Mouse (Mus musculus) kidney, postnatal 0 days (tissue): ENCODE data around the gene Dcaf10. TPM values are rescaled to one million over a fixed set of nuclear protein-coding genes. Genes with fewer than 3 reads are reported as not detected.

Experiments used
- ATAC-seq: fragments of 200-750 bp; cut with Nextera tagmentation; replicated peaks from 2 replicates; pipeline ENCODE4 v1.8.0; 2017; ENCODE audit warnings: low read depth, moderate number of reproducible peaks, moderate TSS enrichment, moderate library complexity; ENCODE audit not compliant: low FRiP score
- DNase-seq: peaks from one replicate; pipeline ENCODE4 v3.0.0-alpha.2; 2016; ENCODE audit warnings: low spot score
- H3K27ac ChIP-seq: fragments of 300-500 bp; sonication (generic); 2 replicates; pipeline ENCODE4 v1.5.1; 2014; ENCODE audit warnings: mild to moderate bottlenecking
- H3K27me3 ChIP-seq: fragments of 300-500 bp; sonication (generic); 2 replicates; pipeline ENCODE4 v1.6.1; 2014; ENCODE audit warnings: low read length, mixed read lengths; ENCODE audit not compliant: insufficient read depth
- H3K36me3 ChIP-seq: fragments of 300-500 bp; sonication (generic); 2 replicates; pipeline ENCODE4 v1.6.1; 2014; ENCODE audit warnings: low read length, mixed read lengths; ENCODE audit not compliant: insufficient read depth
- H3K4me1 ChIP-seq: fragments of 300-500 bp; sonication (generic); replicated peaks from 2 replicates; pipeline ENCODE4 v1.6.1; 2014; ENCODE audit warnings: antibody characterized with exemption, low read length, mixed read lengths; ENCODE audit not compliant: insufficient read depth
- H3K4me2 ChIP-seq: fragments of 300-500 bp; sonication (generic); 2 replicates; pipeline ENCODE4 v1.6.1; 2014; ENCODE audit warnings: mild to moderate bottlenecking, low read length, moderate library complexity, mixed read lengths
- H3K4me3 ChIP-seq: fragments of 300-500 bp; sonication (generic); replicated peaks from 2 replicates; pipeline ENCODE4 v1.5.1; 2014; ENCODE audit warnings: low read depth, low read length
- H3K9ac ChIP-seq: fragments of 300-500 bp; sonication (generic); 2 replicates; pipeline ENCODE4 v1.6.1; 2014; ENCODE audit warnings: low read depth, low read length
- H3K9me3 ChIP-seq: fragments of 300-500 bp; sonication (generic); replicated peaks from 2 replicates; pipeline ENCODE4 v1.6.1; 2016; ENCODE audit warnings: low read length, inconsistent platforms, mixed read lengths
- CTCF ChIP-seq: IDR thresholded peaks from 2 replicates; pipeline ENCODE4 v1.5.1; 2016; ENCODE audit warnings: antibody characterized with exemption, low read depth, mild to moderate bottlenecking, moderate library complexity
- WGBS: fragments of 180-500 bp; shearing (Covaris S2); extraction: QIAGEN DNeasy Blood & Tissue Kit; methylation state at CpG from one replicate; pipeline ENCODE4 v1.1.7; 2014; 5-methylcytosine and 5-hydroxymethylcytosine counted together
- polyA plus RNA-seq: library from polyadenylated mRNA; unstranded; fragments of >200 nt; fragmentation: Nextera tagmentation; extraction: Ambion mirVana; gene quantifications from 2 replicates; pipeline ENCODE4 v1.2.1, GENCODE M21; 2015

Gene Dcaf10
- polyA plus RNA-seq, 1 experiment from 2014 or later = 12.4 TPM

DNA sequence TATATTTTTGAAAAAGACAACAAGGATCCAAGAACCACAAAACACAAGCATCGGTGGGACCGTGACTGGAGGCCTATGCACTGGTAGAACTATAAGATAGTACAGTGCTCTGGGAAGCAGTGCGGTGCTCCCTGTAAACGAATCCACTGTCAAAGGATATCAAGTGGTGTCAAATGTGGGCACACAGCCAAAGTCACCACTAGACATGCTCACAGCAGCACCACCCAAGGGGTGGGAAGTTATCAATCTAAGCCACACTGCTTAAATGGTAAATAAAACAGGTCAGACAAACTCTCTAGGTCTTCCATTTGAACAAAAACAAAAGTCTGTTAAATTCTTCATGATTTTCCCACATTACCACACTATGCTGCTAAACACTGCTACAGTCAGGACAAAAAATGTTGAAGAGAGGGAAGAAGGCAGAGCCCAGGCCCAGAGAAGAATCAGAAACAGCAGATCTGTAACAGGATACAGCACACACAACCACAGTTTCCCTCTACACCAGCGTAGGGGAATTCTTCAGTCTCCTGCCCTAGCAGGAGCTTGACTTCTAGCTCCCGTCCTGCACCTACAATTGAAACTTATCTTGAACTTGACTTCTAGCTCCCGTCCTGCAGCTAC, 61.1 kb downstream of the Dcaf10 start:
- ATAC-seq = no peak
- WGBS = 66% methylated on average over 7 of the region's 7 CpGs
- no peak overlapping the region for H3K27ac ChIP-seq

DNA sequence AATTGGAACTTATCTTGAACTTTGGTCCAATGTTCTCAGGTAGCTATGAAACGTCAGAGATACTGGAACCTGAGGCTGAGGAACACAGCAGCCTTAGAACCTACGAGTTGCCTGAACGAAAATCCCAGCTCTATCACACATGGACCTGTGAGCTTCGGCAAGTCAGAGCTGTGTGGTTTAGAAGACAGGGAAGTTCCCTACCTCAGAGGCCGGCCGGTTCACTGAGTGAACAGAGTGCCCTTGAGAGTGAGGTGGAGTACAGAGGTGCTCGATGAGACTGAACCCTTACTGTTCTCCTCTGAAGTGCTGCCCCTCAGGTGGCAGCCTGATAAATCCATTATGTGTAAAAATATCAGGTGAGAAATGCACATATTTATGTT, 61.6 kb downstream of the Dcaf10 start:
- Histone ChIP-seq H3K4me3 (no peak overlapping the region), H3K27me3 (no peaks in the 10 kb centered on the region), H3K4me2 (no peak overlapping the region), H3K4me1 (peaks cover 10% of the 10 kb centered on the region; the same call in 1 of the 2 replicates), H3K9me3 (no peaks in the 10 kb centered on the region), H3K27ac (no peak overlapping the region), H3K36me3 (peaks cover 39% of the 10 kb centered on the region), H3K9ac (no peak overlapping the region)
- 90% methylated on average over 7 of the region's 7 CpGs for WGBS
- ATAC-seq (no peak), DNase-seq (no peak)
- TF ChIP-seq CTCF = no peak

More for the DNA sequence above, 61.1 kb downstream of the Dcaf10 start:
- no peak for TF ChIP-seq CTCF
- peaks cover 43% of the 10 kb centered on the region for H3K36me3 ChIP-seq
- H3K27me3 ChIP-seq = no peaks in the 10 kb centered on the region
- no peaks in the 10 kb centered on the region for H3K9me3 ChIP-seq
- H3K4me2 ChIP-seq = no peak overlapping the region
- DNase-seq = no peak
- no peak overlapping the region for H3K9ac ChIP-seq
- peaks cover 10% of the 10 kb centered on the region; the same call in 1 of the 2 replicates for H3K4me1 ChIP-seq
- no peak overlapping the region for H3K4me3 ChIP-seq

DNA sequence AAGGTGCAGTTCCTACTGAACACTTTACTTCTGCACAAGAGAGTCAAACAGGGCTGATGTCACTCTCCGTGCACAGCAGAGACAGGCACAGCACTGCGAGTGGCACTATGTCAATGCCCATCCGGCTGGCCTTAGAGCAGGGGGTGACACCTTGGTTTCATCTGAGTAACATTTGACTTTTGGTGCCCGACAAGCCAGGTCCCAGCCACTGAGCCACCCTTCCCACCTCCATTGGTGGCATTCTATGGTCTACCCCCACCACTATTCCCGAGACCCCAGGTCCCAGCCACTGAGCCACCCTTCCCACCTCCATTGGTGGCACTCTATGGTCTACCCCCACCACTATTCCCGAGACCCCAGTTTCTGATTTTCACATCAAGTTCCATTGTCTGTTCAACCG, 62.2 kb downstream of the Dcaf10 start:
- Histone ChIP-seq H3K4me1 (peaks cover 10% of the 10 kb centered on the region; the same call in 1 of the 2 replicates), H3K27ac (no peak overlapping the region), H3K9ac (no peak overlapping the region), H3K27me3 (no peaks in the 10 kb centered on the region), H3K4me3 (no peak overlapping the region), H3K9me3 (no peaks in the 10 kb centered on the region), H3K4me2 (no peak overlapping the region), H3K36me3 (peaks cover 33% of the 10 kb centered on the region)
- no peak for ATAC-seq
- TF ChIP-seq CTCF = no peak
- DNase-seq = no peak
- 93% methylated on average over 7 of the region's 7 CpGs for WGBS

DNA sequence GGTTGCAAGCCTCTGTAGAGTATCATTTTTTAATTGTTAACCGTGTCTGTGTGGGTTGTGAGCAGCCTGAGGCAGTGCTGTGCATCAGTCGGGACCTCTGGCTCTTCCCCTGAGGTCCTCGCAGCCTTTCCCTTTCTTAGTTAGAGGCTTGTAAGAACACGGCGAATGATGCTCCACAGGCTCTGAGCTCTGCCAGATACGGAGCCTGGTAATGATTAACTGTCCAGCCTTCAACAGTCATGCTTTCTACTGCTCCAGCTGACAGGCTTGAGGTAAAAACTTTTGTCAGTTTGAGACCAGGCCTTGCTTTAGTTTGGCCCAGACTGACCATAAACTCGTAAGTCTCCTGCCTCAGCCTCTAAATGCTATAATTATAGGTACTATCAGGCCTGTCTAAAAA, 63.4 kb downstream of the Dcaf10 start:
- Histone ChIP-seq H3K9ac (no peak overlapping the region), H3K27me3 (no peaks in the 10 kb centered on the region), H3K4me2 (no peak overlapping the region), H3K36me3 (peaks cover 23% of the 10 kb centered on the region), H3K4me3 (no peak overlapping the region), H3K27ac (no peak overlapping the region), H3K9me3 (no peaks in the 10 kb centered on the region), H3K4me1 (peaks cover 10% of the 10 kb centered on the region; the same call in 1 of the 2 replicates)
- no peak for DNase-seq
- TF ChIP-seq CTCF = no peak
- ATAC-seq = no peak
- 62% methylated on average over 7 of the region's 7 CpGs for WGBS

DNA sequence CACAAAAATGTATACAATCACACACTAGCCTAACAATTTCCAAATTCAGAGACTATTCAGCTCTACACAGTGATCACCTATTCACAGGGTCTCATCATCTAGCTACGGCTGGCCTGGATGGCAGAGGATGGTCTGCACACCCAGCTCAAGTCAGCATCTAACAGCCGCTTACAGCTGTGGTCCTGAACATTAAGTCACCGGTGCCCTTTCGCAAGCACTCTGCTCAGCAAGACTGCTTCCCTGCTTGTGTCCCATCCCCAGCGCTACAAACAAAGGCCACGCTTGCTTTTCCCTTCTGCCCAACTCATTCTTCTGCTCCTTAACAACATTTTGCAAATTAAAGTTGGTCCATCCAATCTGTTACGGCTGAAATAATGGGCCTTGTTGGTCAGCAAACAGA, 64.5 kb downstream of the Dcaf10 start:
- H3K9ac ChIP-seq = 0 out of 2 replicates have a peak overlapping the region, but pooled peaks have one; percentile 24
- H3K27me3 ChIP-seq = no peaks in the 10 kb centered on the region
- WGBS = 79% methylated on average over 7 of the region's 7 CpGs
- H3K4me1 ChIP-seq = peaks cover 10% of the 10 kb centered on the region; the same call in 1 of the 2 replicates
- peaks cover 21% of the 10 kb centered on the region for H3K36me3 ChIP-seq
- no peak overlapping the region for H3K4me3 ChIP-seq
- H3K4me2 ChIP-seq = peak overlapping the region; percentile 87
- TF ChIP-seq CTCF = no peak
- no peaks in the 10 kb centered on the region for H3K9me3 ChIP-seq
- H3K27ac ChIP-seq = peak overlapping the region; percentile 15; the same call in 1 of the 2 replicates
- DNase-seq = no peak
- no peak for ATAC-seq

DNA sequence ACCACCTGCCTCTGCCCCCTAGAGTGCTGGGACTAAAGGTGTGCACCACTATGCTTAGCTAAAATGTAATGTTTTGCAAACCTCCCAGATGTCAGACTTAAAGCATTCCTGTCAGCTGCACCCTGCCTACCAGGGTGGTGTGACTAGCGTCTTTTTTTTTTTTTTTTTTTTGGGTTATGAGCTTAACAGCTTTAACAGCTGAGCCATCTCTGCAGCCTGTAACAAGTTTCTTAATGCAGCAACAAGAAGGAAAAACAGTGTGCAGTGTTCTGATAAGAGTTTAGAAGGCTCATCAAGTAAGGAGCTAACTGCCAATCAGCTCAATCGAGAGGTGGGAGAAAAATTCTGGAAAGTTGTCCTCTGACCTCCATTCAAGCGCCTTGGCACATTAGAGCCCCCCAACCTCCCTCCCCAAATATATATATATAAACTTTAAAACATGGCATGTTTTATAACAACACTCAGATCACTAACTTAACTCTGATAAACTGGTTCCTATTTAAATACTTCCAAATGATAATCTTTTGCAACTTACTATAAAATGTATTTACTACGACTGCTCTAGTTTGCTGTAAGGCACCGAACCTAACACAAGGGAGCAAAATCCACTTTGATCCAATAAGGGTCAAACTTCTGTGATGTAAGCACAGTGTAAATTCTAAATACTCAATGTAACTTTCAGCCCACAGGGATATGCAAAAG, 65.3 kb downstream of the Dcaf10 start:
- H3K36me3 ChIP-seq = peaks cover 17% of the 10 kb centered on the region
- no peak for TF ChIP-seq CTCF
- no peaks in the 10 kb centered on the region for H3K9me3 ChIP-seq
- H3K4me1 ChIP-seq = peaks cover 10% of the 10 kb centered on the region; the same call in 1 of the 2 replicates
- H3K27me3 ChIP-seq = no peaks in the 10 kb centered on the region
- DNase-seq (no peak), ATAC-seq (no peak)
- 31% methylated on average over 5 of the region's 5 CpGs for WGBS
- peak overlapping the region; percentile 87 for H3K4me2 ChIP-seq
- peak overlapping the region; percentile 99; the same call in 1 of the 2 replicates for H3K9ac ChIP-seq
- peak overlapping the region; percentile 98 for H3K4me3 ChIP-seq
- peak overlapping the region; percentile 98; the same call in 1 of the 2 replicates for H3K27ac ChIP-seq
